Mouse (Mus musculus) liver, embryonic 14.5 days (tissue): ENCODE data around the gene Zfp598.

Experiments used
- CTCF ChIP-seq: IDR thresholded peaks from 2 replicates; pipeline ENCODE4 v1.5.1; 2016; ENCODE audit warnings: antibody characterized with exemption, low read depth, control low read depth
- EP300 ChIP-seq: IDR thresholded peaks from 2 replicates; pipeline ENCODE4 v1.6.1; 2016; ENCODE audit warnings: antibody characterized with exemption, low read depth

DNA sequence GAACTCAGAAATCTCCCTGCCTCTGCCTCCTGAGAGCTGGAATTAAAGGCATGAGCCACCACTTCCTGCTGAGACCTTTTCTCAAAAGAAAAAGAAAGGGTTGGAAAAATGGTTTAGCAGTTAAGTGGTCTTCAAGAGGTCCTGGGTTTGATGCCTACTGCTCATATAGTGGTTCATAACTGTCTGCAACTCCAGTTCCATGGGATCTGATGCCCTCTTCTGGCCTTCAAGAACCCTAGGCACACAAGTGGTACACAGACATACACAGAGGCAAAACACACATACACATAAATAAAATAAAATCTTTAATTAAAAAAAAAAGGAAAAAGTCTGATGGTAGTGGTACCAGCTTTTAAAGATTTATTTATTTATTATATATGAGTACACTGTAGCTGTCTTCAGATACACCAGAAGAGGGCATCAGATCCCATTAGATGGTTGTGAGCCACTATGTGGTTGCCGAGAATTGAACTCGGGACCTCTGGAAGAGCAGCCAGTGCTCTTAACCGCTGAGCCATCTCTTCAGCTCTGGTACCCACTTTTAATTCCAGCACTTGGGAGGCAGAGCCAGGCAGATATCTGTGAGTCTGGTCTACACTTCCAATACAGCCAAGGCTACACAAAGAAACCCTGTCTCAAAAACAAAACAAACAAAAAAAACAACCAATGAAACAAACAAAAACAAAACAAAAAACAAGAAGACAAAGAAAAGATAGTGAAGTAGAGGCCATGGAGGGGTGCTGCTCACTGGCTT is 56.3 kb downstream of the Zfp598 start:
- TF ChIP-seq EP300 (no peak), CTCF (no peak)
